Mouse (Mus musculus) embryo, embryonic 11 days (tissue): ENCODE results near the gene Gm3893.
"Not testable (repeated sequence)": the region's sequence is repeated elsewhere in the genome, so short reads cannot be mapped to it uniquely, and the experiment has no call there.

Experiments
- DNase-seq: peaks from one replicate; pipeline ENCODE4 v3.0.0-alpha.2; 2015

Gm3893 gene

GRCm38 (mm10) chr4:42090907-42091306, at the start of gene Gm3893:
Gm3893 (plus strand) TSS chr4:42091207.
- not testable (repeated sequence) for DNase-seq

- not testable (repeated sequence) for DNase-seq
Measured at GRCm38 (mm10) chr4:42114517-42114916, 23.5 kb downstream of the Gm3893 start, which contains the start of gene Gm13304. Gm13304 (plus strand) TSS chr4:42114817.
